Mouse (Mus musculus) heart, adult 2 months (tissue): ENCODE measurements around the gene 4933424G06Rik. TPM values are rescaled to one million over a fixed set of nuclear protein-coding genes. Genes with fewer than 3 reads are reported as not detected.
"Not testable (repeated sequence)": the region's sequence is repeated elsewhere in the genome, so short reads cannot be mapped to it uniquely, and the experiment has no call there.

ENCODE experiments used
- DNase-seq, 2 experiments: peaks; one replicate each; pipeline ENCODE4 v3.0.0; 2021
- H3K27ac ChIP-seq: fragments of 200-600 bp; 2 replicates; pipeline ENCODE4 v1.8.1; 2022
- H3K27me3 ChIP-seq: fragments of 200-500 bp; 2 replicates; pipeline ENCODE4 v1.6.1; 2012; ENCODE audit warnings: mild to moderate bottlenecking, low read length, inconsistent platforms, mixed read lengths; ENCODE audit not compliant: control insufficient read depth, insufficient read depth
- H3K36me3 ChIP-seq: fragments of 200-500 bp; 2 replicates; pipeline ENCODE4 v1.6.1; 2012; ENCODE audit warnings: low read length, inconsistent platforms; ENCODE audit not compliant: control insufficient read depth, insufficient read depth
- H3K4me1 ChIP-seq: fragments of 200-500 bp; 2 replicates; pipeline ENCODE4 v1.6.1; 2011; ENCODE audit warnings: low read length; ENCODE audit not compliant: control insufficient read depth, insufficient read depth
- H3K4me3 ChIP-seq: fragments of 200-600 bp; 2 replicates; pipeline ENCODE4 v1.8.1; 2022
- H3K79me2 ChIP-seq: fragments of 200-500 bp; replicated peaks from 2 replicates; pipeline ENCODE4 v1.6.1; 2012; ENCODE audit warnings: mild to moderate bottlenecking, inconsistent platforms, low read length, moderate library complexity, mixed read lengths; ENCODE audit not compliant: control insufficient read depth, insufficient read depth
- H3K9ac ChIP-seq: fragments of 200-500 bp; 2 replicates; pipeline ENCODE4 v1.6.1; 2012; ENCODE audit warnings: low read depth, mild to moderate bottlenecking, control low read depth, inconsistent platforms, low read length, mixed read lengths
- CTCF ChIP-seq: fragments of 200-600 bp; IDR thresholded peaks from 2 replicates; pipeline ENCODE4 v1.8.1; 2022; ENCODE audit warnings: antibody characterized with exemption, mild to moderate bottlenecking, moderate library complexity
- EP300 ChIP-seq: fragments of 200-500 bp; IDR thresholded peaks from 2 replicates; pipeline ENCODE4 v1.6.1; 2011; ENCODE audit warnings: low read depth, low read length, control low read depth; ENCODE audit not compliant: insufficient read depth
- POLR2A ChIP-seq: fragments of 200-500 bp; IDR thresholded peaks from 2 replicates; pipeline ENCODE4 v1.6.1; 2011; ENCODE audit warnings: mild to moderate bottlenecking, low read depth, low read length, control low read depth; ENCODE audit not compliant: insufficient read depth
- WGBS: fragments of 180-500 bp; shearing (Covaris S2); methylation state at CpG from one replicate; pipeline ENCODE4 v1.1.7; 2018; 5-methylcytosine and 5-hydroxymethylcytosine counted together
- intact Hi-C: fragments of 180-260 bp; cut with DNase I; formaldehyde crosslinking; loops from one replicate; pipeline ENCODE4 v1.15.1; 2025
- long read RNA-seq: library from polyadenylated mRNA; stranded (forward); transcript quantifications from one replicate; pipeline ENCODE4 v2.0.0, GENCODE M21; 2021
- polyA plus RNA-seq: library from polyadenylated mRNA; depleted of rRNA; stranded (reverse); fragments of >200 nt; gene quantifications from 2 replicates; pipeline ENCODE4 v1.2.3, GENCODE M21; 2012; rRNA removed
- total RNA-seq, 2 experiments: library from RNA; stranded (reverse); gene quantifications; 2 replicates each; pipeline ENCODE4 v1.2.3; 2021

4933424G06Rik gene
- total RNA-seq (not detected), polyA plus RNA-seq (not detected in 2 replicates)
- long read RNA-seq: 0 reads

DNA sequence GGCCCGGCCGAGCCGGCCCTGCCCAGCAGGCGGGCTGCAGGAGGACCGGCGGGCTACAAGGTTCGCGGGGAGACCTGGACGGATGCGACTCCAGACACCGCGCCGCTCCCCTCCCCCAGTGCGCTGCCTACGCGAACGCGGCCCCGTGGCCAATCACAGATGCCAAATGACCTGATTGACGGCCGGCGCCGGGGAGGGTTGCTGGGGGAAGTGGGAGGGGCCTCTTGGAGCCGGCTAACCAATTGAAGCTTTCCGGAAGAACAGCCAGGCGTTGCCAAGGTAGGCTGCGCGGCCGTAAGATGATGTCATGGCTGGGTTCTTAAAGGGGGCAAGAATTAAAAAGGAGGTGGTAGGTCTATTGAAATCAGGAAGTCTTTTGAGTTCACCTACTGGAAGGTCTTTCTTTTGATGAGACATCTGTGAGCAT is at the start of gene 4933424G06Rik:
Gene 4933424G06Rik, plus strand, starts transcription at position 296 of the 427 bp plus-strand sequence.
- peak within 1 kb of the TSS; percentile 89 for H3K9ac ChIP-seq
- H3K4me1 ChIP-seq: peaks cover 9% of the 10 kb centered on the region
- no peaks in the 10 kb centered on the region for H3K27me3 ChIP-seq
- no peaks in the 10 kb centered on the region for H3K36me3 ChIP-seq
- no peak for TF ChIP-seq CTCF
- TF ChIP-seq POLR2A: peak; percentile 76
- TF ChIP-seq EP300: peak; percentile 77; the same call in 1 of the 2 replicates
- peak within 1 kb of the TSS; percentile 96 for H3K4me3 ChIP-seq
- H3K79me2 ChIP-seq: peaks cover 1% of the 10 kb centered on the region
- 0% methylated on average over 29 of the region's 29 CpGs for WGBS
- intact Hi-C loops: loop anchor here (1.0 kb wide), 1 partner anchor 18 kb away; no protein-coding TSS in a partner anchor
- peak within 1 kb of the TSS; percentile 94 for H3K27ac ChIP-seq
- DNase-seq: peak; percentile 98

DNA sequence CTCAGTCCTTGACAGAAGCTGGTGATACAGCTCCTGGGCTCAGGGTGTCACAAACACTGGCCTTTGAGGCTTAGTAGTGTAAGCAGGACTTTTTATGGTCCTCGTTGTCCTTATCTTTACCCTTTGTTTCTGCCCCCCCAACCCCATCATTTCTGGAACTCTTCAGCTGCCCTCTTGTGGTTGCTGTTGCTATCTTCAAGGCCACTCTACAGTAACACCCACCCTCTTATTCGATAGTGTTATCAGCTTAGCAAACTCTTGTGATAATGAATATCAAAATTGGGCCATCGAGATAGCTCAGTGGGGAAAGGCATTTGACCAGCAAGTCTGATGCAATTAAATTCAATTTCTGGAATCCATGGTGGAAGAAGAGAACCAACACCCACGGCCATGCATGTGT is 45.5 kb upstream of the 4933424G06Rik start:
- Histone ChIP-seq H3K27ac (no peak overlapping the region), H3K27me3 (no peaks in the 10 kb centered on the region), H3K36me3 (no peaks in the 10 kb centered on the region), H3K79me2 (no peaks in the 10 kb centered on the region), H3K4me3 (no peak overlapping the region), H3K4me1 (no peaks in the 10 kb centered on the region), H3K9ac (no peak overlapping the region)
- peak in 1 of 2 experiments; percentile 25 for DNase-seq
- intact Hi-C loops: loop anchor here (1.0 kb wide), 1 partner anchor 117 kb away; the partner anchor contains the start of gene Ankrd39
- WGBS: 40% methylated on average over 4 of the region's 4 CpGs
- TF ChIP-seq CTCF: peak; percentile 65
- TF ChIP-seq EP300: no peak

DNA sequence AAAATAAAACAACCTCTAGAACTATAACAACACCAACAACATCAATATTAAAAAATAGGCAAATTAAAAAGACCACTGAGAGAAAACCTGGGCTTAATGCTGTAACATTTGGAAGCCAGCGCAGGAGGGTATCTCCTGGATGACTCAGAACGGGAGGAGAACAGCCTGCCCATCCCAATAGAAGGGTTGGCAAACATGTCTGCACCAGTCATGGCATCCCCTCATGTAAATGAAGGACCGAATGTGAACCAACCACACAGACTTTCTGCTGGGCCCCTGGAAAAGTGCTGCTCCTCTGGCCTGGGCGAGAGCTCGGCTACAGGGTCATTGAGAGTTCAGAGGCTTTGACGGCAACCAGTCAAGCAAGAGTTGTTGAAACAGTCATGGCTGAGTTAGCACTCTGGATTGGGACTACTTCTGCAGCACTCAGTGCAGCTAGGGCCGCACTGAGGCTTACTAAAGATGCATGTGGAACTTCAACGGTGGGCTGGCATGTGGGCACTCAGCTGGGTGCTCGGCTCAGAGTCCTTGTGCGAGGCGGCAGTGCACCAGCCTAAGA is 44.7 kb upstream of the 4933424G06Rik start:
- 88% methylated on average over 11 of the region's 11 CpGs for WGBS
- no peaks in the 10 kb centered on the region for H3K27me3 ChIP-seq
- no peaks in the 10 kb centered on the region for H3K79me2 ChIP-seq
- no peak overlapping the region for H3K9ac ChIP-seq
- no peaks in the 10 kb centered on the region for H3K36me3 ChIP-seq
- H3K27ac ChIP-seq: no peak overlapping the region
- no peaks in the 10 kb centered on the region for H3K4me1 ChIP-seq
- H3K4me3 ChIP-seq: no peak overlapping the region
- TF ChIP-seq POLR2A (no peak), CTCF (no peak), EP300 (no peak)
- DNase-seq: no peak
- intact Hi-C loops: no loop called here

DNA sequence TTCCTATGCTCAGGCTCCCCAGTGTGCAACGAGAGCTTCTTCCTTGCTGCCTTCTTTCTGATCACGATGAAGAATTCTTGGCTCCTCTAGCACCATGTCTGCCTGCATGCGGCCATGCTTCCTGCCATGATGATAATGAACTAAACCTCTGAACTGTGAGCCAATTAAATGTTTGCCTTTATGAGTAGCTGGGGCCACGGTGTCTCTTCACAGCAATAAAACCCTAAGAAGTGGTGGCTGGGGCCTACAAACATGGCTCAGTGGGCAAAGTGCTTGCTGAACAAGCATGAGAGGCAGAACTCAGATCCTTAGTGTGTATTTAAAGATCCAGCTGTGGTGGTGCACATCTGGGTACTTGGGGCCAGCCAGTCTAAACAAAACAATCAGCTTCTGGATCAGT is 44.0 kb upstream of the 4933424G06Rik start:
- no peaks in the 10 kb centered on the region for H3K36me3 ChIP-seq
- no peak for TF ChIP-seq EP300
- no peak for TF ChIP-seq POLR2A
- TF ChIP-seq CTCF: no peak
- H3K4me1 ChIP-seq: no peaks in the 10 kb centered on the region
- no peaks in the 10 kb centered on the region for H3K27me3 ChIP-seq
- no peak overlapping the region for H3K27ac ChIP-seq
- H3K4me3 ChIP-seq: no peak overlapping the region
- H3K9ac ChIP-seq: no peak overlapping the region
- intact Hi-C loops: no loop called here
- DNase-seq: no peak
- no peaks in the 10 kb centered on the region for H3K79me2 ChIP-seq
- WGBS: 64% methylated on average over 4 of the region's 4 CpGs

DNA sequence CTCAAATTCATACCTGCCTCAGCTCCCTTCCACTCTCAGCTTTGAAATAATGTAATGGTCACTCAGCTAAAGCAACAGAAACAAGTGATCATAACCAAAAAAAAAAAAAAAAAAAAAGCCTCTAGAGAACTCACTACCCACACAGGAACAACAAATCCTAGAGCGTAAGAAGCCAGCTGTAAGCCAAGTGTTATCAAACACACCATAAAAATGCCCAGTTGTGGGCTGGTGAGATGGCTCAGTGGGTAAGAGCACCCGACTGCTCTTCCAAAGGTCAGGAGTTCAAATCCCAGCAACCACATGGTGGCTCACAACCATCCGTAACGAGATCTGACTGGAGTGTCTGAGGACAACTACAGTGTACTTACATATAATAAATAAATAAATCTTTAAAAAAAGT is 41.9 kb upstream of the 4933424G06Rik start:
- H3K4me3 ChIP-seq, DNase-seq: not testable (repeated sequence)
- WGBS: 80% methylated on average over 4 of the region's 4 CpGs

DNA sequence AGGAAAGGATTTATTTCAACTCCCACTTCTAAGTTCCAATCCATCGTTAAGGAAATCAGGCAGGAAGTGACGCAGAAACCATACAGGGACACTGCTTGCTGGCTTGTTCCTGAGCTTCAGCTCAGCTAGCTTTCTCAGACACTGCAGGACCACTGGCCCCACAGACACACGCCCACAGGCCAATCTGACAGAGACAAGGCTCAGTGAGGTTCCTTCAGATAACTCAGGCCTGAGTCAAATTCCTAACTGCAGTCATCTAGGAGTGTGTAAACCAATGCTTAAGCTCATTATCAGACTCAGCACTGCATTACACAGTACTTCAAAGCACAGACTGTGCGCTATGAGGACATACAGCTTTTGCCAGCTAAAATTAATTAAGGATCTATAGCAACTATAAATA is 39.7 kb upstream of the 4933424G06Rik start:
- no peak for DNase-seq
- WGBS: 48% methylated on average over 4 of the region's 4 CpGs
- Histone ChIP-seq H3K9ac (no peak overlapping the region), H3K27ac (no peak overlapping the region), H3K79me2 (no peaks in the 10 kb centered on the region), H3K27me3 (no peaks in the 10 kb centered on the region), H3K36me3 (no peaks in the 10 kb centered on the region), H3K4me3 (no peak overlapping the region), H3K4me1 (no peaks in the 10 kb centered on the region)
- intact Hi-C loops: no loop called here
- TF ChIP-seq POLR2A: no peak
- TF ChIP-seq CTCF: no peak
- no peak for TF ChIP-seq EP300

More for the DNA sequence above, 41.9 kb upstream of the 4933424G06Rik start:
- H3K4me1 ChIP-seq, H3K9ac ChIP-seq, intact Hi-C loops, H3K27me3 ChIP-seq, H3K27ac ChIP-seq, H3K36me3 ChIP-seq, H3K79me2 ChIP-seq: not testable (repeated sequence)
